Mouse (Mus musculus): ENCODE results near the gene Lrmda.
A peak's percentile ranks its signal among the peaks of the same experiment; 100 is the strongest.

Lrmda gene

GRCm38 (mm10) chr14:22019252-22019948, at the start of gene Lrmda:
Lrmda (plus strand) TSS chr14:22019712.
- no peak for DNase-seq (ENCODE audit: low read depth)

- peak; percentile 15 for DNase-seq (ENCODE audit: low read depth)
Observed at GRCm38 (mm10) chr14:21981462-21981861, 38.0 kb upstream of the Lrmda start.

- DNase-seq (ENCODE audit: low read depth): no peak
Observed at GRCm38 (mm10) chr14:21982096-21982591, 37.4 kb upstream of the Lrmda start.

GRCm38 (mm10) chr14:21982592-21983310, 36.8 kb upstream of the Lrmda start:
- DNase-seq (ENCODE audit: low read depth): no peak

- DNase-seq (ENCODE audit: low read depth): no peak
Observed at GRCm38 (mm10) chr14:21983311-21983949, 36.1 kb upstream of the Lrmda start.

GRCm38 (mm10) chr14:21983950-21984730, 35.4 kb upstream of the Lrmda start:
- no peak for DNase-seq (ENCODE audit: low read depth)

- no peak for DNase-seq (ENCODE audit: low read depth)
Observed at GRCm38 (mm10) chr14:21984757-21985425, 34.6 kb upstream of the Lrmda start.

- DNase-seq (ENCODE audit: low read depth): no peak
Observed at GRCm38 (mm10) chr14:21985426-21985931, 34.0 kb upstream of the Lrmda start.

- peak; percentile 26 for DNase-seq (ENCODE audit: low read depth)
Observed at GRCm38 (mm10) chr14:21985981-21986732, 33.4 kb upstream of the Lrmda start.

GRCm38 (mm10) chr14:21986733-21987659, 32.5 kb upstream of the Lrmda start:
- no peak for DNase-seq (ENCODE audit: low read depth)

- DNase-seq (ENCODE audit: low read depth): peak; percentile 19
Observed at GRCm38 (mm10) chr14:21987660-21988576, 31.6 kb upstream of the Lrmda start.

- DNase-seq (ENCODE audit: low read depth): no peak
Observed at GRCm38 (mm10) chr14:21988577-21989290, 30.8 kb upstream of the Lrmda start.

- DNase-seq (ENCODE audit: low read depth): no peak
Observed at GRCm38 (mm10) chr14:21989291-21989913, 30.1 kb upstream of the Lrmda start, which contains the start of gene Zfp503. Zfp503 (minus strand) TSS chr14:21989601.

- no peak for DNase-seq (ENCODE audit: low read depth)
Observed at GRCm38 (mm10) chr14:21990321-21991021, 29.0 kb upstream of the Lrmda start.

GRCm38 (mm10) chr14:21991251-21991780, 28.2 kb upstream of the Lrmda start:
- no peak for DNase-seq (ENCODE audit: low read depth)

GRCm38 (mm10) chr14:21991856-21992255, 27.7 kb upstream of the Lrmda start:
- no peak for DNase-seq (ENCODE audit: low read depth)
